Mouse (Mus musculus): ENCODE results near the gene Enpp1. TPM values are rescaled to one million over a fixed set of nuclear protein-coding genes. Genes with fewer than 3 reads are reported as not detected.
A peak's percentile ranks its signal among the peaks of the same experiment; 100 is the strongest.
"Not testable (repeated sequence)": the region's sequence is repeated elsewhere in the genome, so short reads cannot be mapped to it uniquely, and the experiment has no call there.

Enpp1 gene
- polyA plus RNA-seq, 1 experiment from 2014 or later = 9.6 TPM

DNA sequence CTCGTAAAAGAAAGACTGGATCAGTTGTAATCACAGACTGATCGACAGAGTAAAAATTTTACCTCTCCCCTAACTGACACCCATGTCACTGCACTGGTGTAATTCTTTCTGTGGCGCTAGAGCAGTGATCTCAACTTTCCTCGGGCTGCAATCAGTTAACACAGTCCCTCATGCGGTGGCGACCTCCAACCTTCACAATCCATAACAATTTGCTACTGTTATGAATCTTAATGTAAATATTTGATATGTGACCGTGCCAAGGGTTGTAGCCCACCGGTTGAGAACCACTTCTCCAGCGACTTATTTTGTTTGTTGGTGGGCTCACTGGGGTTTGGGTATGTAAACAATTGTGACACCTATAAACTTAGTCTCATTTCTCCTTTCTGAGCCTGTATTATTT is 83.5 kb downstream of the Enpp1 start:
- Histone ChIP-seq H3K4me3 (ENCODE audit: low read depth, low read length) (no peak overlapping the region), H3K4me1 (replicated peaks; ENCODE audit: control insufficient read depth, insufficient read depth, low read length) (no peaks in the 10 kb centered on the region), H3K9ac (ENCODE audit: low read length) (no peak overlapping the region), H3K27ac (ENCODE audit: low read depth) (peak overlapping the region; percentile 58), H3K27me3 (replicated peaks; ENCODE audit: control insufficient read depth, insufficient read depth, low read length) (no peaks in the 10 kb centered on the region), H3K36me3 (ENCODE audit: control insufficient read depth, insufficient read depth, low read length) (no peaks in the 10 kb centered on the region), H3K4me2 (ENCODE audit: low read length) (peak overlapping the region; percentile 7; the same call in 1 of the 2 replicates), H3K9me3 (ENCODE audit: control insufficient read depth, low read length) (no peaks in the 10 kb centered on the region)
- WGBS = 29% methylated on average over 9 of the region's 9 CpGs
- ATAC-seq (replicated peaks; ENCODE audit: low FRiP score, low TSS enrichment, low read depth) (no peak; the same call in 1 of the 2 replicates), DNase-seq (ENCODE audit: low spot score) (no peak)

DNA sequence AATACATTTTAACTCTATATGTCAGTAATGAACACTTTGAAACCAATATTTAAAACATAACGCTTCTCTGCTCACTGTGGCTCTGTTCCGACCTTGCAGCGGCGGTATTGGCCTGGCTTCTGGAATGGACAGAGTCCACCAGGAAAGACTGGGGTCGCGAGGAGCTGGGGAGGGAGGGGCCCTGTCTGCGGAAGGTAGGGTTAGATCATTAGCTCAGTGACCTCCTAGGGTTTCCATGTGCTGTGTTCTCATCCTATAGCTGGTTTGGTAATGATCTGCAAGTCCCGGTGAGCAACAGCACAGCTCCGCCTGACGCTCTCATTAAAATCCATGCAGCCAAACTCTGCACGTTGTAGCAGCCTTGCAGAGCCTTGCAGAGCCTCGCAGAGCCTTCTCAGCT is 84.7 kb downstream of the Enpp1 start:
- no peaks in the 10 kb centered on the region for H3K4me1 ChIP-seq (replicated peaks; ENCODE audit: control insufficient read depth, insufficient read depth, low read length)
- H3K27ac ChIP-seq (ENCODE audit: low read depth) = no peak overlapping the region
- ATAC-seq (replicated peaks; ENCODE audit: low FRiP score, low TSS enrichment, low read depth) (no peak), DNase-seq (ENCODE audit: low spot score) (no peak)
- no peaks in the 10 kb centered on the region for H3K36me3 ChIP-seq (ENCODE audit: control insufficient read depth, insufficient read depth, low read length)
- no peak overlapping the region for H3K4me3 ChIP-seq (ENCODE audit: low read depth, low read length)
- no peaks in the 10 kb centered on the region for H3K27me3 ChIP-seq (replicated peaks; ENCODE audit: control insufficient read depth, insufficient read depth, low read length)
- H3K9me3 ChIP-seq (ENCODE audit: control insufficient read depth, low read length) = no peaks in the 10 kb centered on the region
- no peak overlapping the region for H3K9ac ChIP-seq (ENCODE audit: low read length)
- 71% methylated on average over 12 of the region's 12 CpGs for WGBS
- no peak overlapping the region for H3K4me2 ChIP-seq (ENCODE audit: low read length)

DNA sequence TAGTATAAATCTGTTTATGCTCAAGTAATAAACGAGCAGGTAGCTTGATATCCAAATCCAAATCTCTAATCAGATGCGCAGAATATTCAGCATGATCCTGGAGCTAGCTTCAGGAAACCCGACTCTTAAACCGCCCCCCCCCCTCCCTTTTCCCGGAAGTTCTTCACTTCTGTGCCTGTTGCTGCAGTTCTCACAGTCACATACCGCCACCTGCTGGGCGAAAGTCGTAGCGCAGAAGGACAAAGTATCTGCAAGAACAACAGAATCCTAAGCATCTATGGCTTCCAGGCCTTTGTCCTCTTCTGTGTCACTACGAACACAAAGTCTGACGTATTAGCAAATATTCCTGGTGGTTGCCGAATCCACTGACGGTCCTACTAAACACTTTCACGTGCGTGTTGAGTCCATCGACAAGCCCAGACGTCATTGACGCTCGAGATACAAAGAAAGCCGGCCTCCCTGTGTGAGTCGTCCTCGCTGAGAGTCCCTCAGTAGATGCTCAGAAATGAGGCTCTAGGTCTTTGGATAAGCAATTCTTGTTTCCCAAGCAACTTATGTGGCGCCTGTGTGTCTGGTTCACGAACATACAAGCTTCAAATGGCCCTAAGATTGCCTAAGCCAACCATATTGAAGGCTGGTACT is 86.8 kb downstream of the Enpp1 start:
- Histone ChIP-seq H3K36me3 (ENCODE audit: control insufficient read depth, insufficient read depth, low read length) (no peaks in the 10 kb centered on the region), H3K9me3 (ENCODE audit: control insufficient read depth, low read length) (no peaks in the 10 kb centered on the region), H3K27me3 (replicated peaks; ENCODE audit: control insufficient read depth, insufficient read depth, low read length) (no peaks in the 10 kb centered on the region), H3K4me3 (ENCODE audit: low read depth, low read length) (no peak overlapping the region), H3K4me2 (ENCODE audit: low read length) (peak overlapping the region; percentile 20; the same call in 1 of the 2 replicates), H3K9ac (ENCODE audit: low read length) (no peak overlapping the region), H3K27ac (ENCODE audit: low read depth) (no peak overlapping the region), H3K4me1 (replicated peaks; ENCODE audit: control insufficient read depth, insufficient read depth, low read length) (no peaks in the 10 kb centered on the region)
- ATAC-seq (replicated peaks; ENCODE audit: low FRiP score, low TSS enrichment, low read depth) = no peak
- peak; percentile 99 for DNase-seq (ENCODE audit: low spot score)
- 37% methylated on average over 24 of the region's 24 CpGs for WGBS

DNA sequence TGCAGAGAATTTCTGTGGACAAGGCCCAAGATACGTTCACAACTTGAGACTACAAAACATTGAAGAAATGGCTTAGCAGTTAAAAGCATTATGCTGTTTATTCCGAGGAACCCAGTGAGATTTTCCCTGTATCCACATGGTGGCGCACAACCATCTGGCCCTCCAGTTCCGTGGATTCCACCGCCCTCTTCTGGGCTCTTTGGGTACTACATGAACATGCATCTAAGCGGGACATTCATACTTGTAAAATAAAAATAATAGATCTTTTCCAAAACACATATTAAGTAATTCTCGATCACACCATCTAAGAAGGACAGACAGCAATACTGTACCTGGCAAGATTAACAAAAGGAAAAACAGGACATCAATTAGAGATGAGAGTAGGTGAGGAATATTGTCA is 89.4 kb downstream of the Enpp1 start:
- no peak overlapping the region for H3K9ac ChIP-seq (ENCODE audit: low read length)
- WGBS = 38% methylated on average over 7 of the region's 7 CpGs

DNA sequence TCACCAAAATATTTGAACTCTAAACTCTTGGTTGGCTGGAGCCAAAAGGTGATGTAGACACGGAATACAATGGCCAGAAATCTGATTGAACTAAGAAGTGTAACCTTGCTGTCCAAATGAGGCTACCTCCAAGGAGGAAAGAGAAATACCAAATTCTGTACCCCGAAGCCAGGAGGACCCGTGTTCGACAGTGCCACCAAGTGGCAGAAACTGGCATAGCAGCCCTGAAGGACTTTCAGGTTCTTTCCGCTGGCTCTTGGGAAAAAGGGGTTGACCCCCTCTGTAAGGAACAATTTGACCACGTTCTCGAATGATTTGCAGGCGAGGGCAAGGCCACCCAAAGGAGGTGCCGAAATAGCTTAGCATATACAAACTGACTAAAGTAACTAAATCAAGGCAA is 90.4 kb downstream of the Enpp1 start:
- Histone ChIP-seq H3K4me1 (replicated peaks; ENCODE audit: control insufficient read depth, insufficient read depth, low read length) (no peaks in the 10 kb centered on the region), H3K4me2 (ENCODE audit: low read length) (no peak overlapping the region), H3K9ac (ENCODE audit: low read length) (no peak overlapping the region), H3K27me3 (replicated peaks; ENCODE audit: control insufficient read depth, insufficient read depth, low read length) (no peaks in the 10 kb centered on the region), H3K27ac (ENCODE audit: low read depth) (no peak overlapping the region), H3K4me3 (ENCODE audit: low read depth, low read length) (no peak overlapping the region), H3K36me3 (ENCODE audit: control insufficient read depth, insufficient read depth, low read length) (no peaks in the 10 kb centered on the region), H3K9me3 (ENCODE audit: control insufficient read depth, low read length) (no peaks in the 10 kb centered on the region)
- WGBS = 41% methylated on average over 9 of the region's 9 CpGs
- DNase-seq (ENCODE audit: low spot score) (peak; percentile 88), ATAC-seq (replicated peaks; ENCODE audit: low FRiP score, low TSS enrichment, low read depth) (no peak)

More for the DNA sequence above, 89.4 kb downstream of the Enpp1 start:
- no peaks in the 10 kb centered on the region for H3K36me3 ChIP-seq (ENCODE audit: control insufficient read depth, insufficient read depth, low read length)
- no peaks in the 10 kb centered on the region for H3K9me3 ChIP-seq (ENCODE audit: control insufficient read depth, low read length)
- H3K4me3 ChIP-seq (ENCODE audit: low read depth, low read length) = no peak overlapping the region
- H3K27me3 ChIP-seq (replicated peaks; ENCODE audit: control insufficient read depth, insufficient read depth, low read length) = no peaks in the 10 kb centered on the region
- DNase-seq (ENCODE audit: low spot score) = peak; percentile 84
- H3K27ac ChIP-seq (ENCODE audit: low read depth) = no peak overlapping the region
- no peak overlapping the region for H3K4me2 ChIP-seq (ENCODE audit: low read length)
- H3K4me1 ChIP-seq (replicated peaks; ENCODE audit: control insufficient read depth, insufficient read depth, low read length) = no peaks in the 10 kb centered on the region
- ATAC-seq (replicated peaks; ENCODE audit: low FRiP score, low TSS enrichment, low read depth) = no peak

DNA sequence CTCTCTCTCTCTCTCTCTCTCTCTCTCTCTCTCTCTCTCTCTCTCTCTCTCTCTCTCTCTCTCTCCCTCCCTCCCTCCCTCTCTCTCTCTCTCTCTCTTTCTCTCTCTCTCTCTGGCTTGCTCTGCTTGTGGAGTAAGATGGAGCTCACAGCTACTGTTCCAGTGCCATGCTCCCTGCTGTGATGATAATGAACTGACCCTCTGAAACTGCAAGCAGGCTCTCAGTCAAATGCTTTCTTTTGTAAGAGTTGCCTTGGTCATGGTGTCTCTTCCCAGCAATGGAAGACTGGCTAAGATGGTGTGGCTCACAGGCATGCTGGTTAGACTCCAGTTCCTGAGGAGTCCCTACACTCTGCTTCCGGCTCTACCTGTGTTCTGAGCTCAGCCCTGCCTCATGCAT is 95.4 kb downstream of the Enpp1 start:
- not testable (repeated sequence) for H3K4me2 ChIP-seq (ENCODE audit: low read length); H3K4me1 ChIP-seq (replicated peaks; ENCODE audit: control insufficient read depth, insufficient read depth, low read length); H3K9ac ChIP-seq (ENCODE audit: low read length); DNase-seq (ENCODE audit: low spot score); ATAC-seq (replicated peaks; ENCODE audit: low FRiP score, low TSS enrichment, low read depth); H3K36me3 ChIP-seq (ENCODE audit: control insufficient read depth, insufficient read depth, low read length); H3K4me3 ChIP-seq (ENCODE audit: low read depth, low read length); H3K27me3 ChIP-seq (replicated peaks; ENCODE audit: control insufficient read depth, insufficient read depth, low read length); H3K27ac ChIP-seq (ENCODE audit: low read depth); H3K9me3 ChIP-seq (ENCODE audit: control insufficient read depth, low read length)
- 100% methylated on average over 1 of the region's 1 CpGs for WGBS

DNA sequence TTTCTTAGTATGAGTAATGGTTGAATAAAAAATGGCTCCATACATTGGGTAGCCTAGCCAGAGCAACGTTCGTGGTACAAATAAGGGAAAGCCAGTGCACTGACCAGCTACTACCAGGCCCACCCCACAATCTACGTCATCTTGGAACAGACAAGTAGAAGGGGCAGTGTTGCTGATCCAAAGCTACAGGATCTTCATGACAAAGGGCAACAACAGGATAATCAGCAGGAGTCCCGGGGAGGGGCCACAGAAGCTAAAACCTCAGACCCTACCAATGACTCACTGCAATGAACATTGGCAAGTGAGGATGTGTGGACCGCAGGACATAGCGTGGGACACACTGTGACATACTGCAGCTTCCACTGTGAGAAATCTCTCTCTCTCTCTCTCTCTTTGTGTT is 96.2 kb downstream of the Enpp1 start:
- H3K9me3 ChIP-seq (ENCODE audit: control insufficient read depth, low read length) = no peaks in the 10 kb centered on the region
- no peaks in the 10 kb centered on the region for H3K36me3 ChIP-seq (ENCODE audit: control insufficient read depth, insufficient read depth, low read length)
- H3K4me1 ChIP-seq (replicated peaks; ENCODE audit: control insufficient read depth, insufficient read depth, low read length) = no peaks in the 10 kb centered on the region
- no peak overlapping the region for H3K4me3 ChIP-seq (ENCODE audit: low read depth, low read length)
- WGBS = 87% methylated on average over 6 of the region's 6 CpGs
- H3K27ac ChIP-seq (ENCODE audit: low read depth) = no peak overlapping the region
- ATAC-seq (replicated peaks; ENCODE audit: low FRiP score, low TSS enrichment, low read depth) (no peak), DNase-seq (ENCODE audit: low spot score) (no peak)
- no peaks in the 10 kb centered on the region for H3K27me3 ChIP-seq (replicated peaks; ENCODE audit: control insufficient read depth, insufficient read depth, low read length)
- H3K4me2 ChIP-seq (ENCODE audit: low read length) = no peak overlapping the region
- H3K9ac ChIP-seq (ENCODE audit: low read length) = no peak overlapping the region

DNA sequence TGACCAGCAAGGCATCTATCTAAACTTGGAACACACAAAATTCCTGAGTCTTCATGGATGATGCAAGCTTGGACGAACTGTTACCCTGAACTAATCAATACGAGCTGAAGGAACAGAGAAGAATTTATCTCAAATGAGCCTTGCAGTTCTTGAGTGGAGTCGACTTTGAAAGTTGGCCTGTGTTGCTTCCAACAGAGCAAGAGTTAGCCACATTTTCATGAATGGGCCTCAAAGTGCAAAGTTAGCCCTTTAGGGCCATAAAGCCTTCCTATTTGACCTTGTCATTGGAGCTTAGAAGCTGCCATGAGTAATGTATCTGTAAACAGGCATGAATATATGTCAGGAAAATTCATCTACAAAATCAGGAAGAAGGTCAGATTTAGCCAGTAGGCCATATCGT is 97.2 kb downstream of the Enpp1 start:
- no peak overlapping the region for H3K4me3 ChIP-seq (ENCODE audit: low read depth, low read length)
- DNase-seq (ENCODE audit: low spot score) (no peak), ATAC-seq (replicated peaks; ENCODE audit: low FRiP score, low TSS enrichment, low read depth) (no peak)
- H3K27me3 ChIP-seq (replicated peaks; ENCODE audit: control insufficient read depth, insufficient read depth, low read length) = no peaks in the 10 kb centered on the region
- WGBS = 85% methylated on average over 4 of the region's 4 CpGs
- no peak overlapping the region for H3K9ac ChIP-seq (ENCODE audit: low read length)
- no peak overlapping the region for H3K27ac ChIP-seq (ENCODE audit: low read depth)
- no peaks in the 10 kb centered on the region for H3K9me3 ChIP-seq (ENCODE audit: control insufficient read depth, low read length)
- H3K36me3 ChIP-seq (ENCODE audit: control insufficient read depth, insufficient read depth, low read length) = no peaks in the 10 kb centered on the region
- H3K4me1 ChIP-seq (replicated peaks; ENCODE audit: control insufficient read depth, insufficient read depth, low read length) = no peaks in the 10 kb centered on the region
- H3K4me2 ChIP-seq (ENCODE audit: low read length) = no peak overlapping the region

DNA sequence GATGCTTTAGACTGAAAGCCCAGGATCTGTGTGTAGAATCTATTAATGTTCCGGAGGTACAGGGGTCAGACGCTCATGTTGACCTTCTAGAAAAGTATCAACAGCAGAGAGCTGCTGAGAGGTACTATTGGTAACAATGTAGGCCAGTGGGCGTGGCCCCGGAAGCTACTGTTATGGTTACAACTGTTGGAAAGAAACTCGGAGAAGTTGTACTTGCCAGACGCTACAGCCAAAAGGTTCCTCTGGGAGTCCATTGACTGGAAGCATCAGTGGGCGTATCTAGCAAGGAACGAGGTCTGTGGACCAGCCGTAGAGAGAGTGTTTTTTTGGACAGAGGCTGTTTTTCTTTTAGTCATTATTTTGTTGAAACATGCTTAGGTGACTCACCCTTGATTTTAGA is 102.2 kb downstream of the Enpp1 start:
- WGBS = 82% methylated on average over 9 of the region's 9 CpGs
- Histone ChIP-seq H3K36me3 (ENCODE audit: control insufficient read depth, insufficient read depth, low read length) (no peaks in the 10 kb centered on the region), H3K9ac (ENCODE audit: low read length) (no peak overlapping the region), H3K27ac (ENCODE audit: low read depth) (no peak overlapping the region), H3K4me3 (ENCODE audit: low read depth, low read length) (no peak overlapping the region), H3K4me1 (replicated peaks; ENCODE audit: control insufficient read depth, insufficient read depth, low read length) (no peaks in the 10 kb centered on the region), H3K9me3 (ENCODE audit: control insufficient read depth, low read length) (no peaks in the 10 kb centered on the region), H3K4me2 (ENCODE audit: low read length) (no peak overlapping the region), H3K27me3 (replicated peaks; ENCODE audit: control insufficient read depth, insufficient read depth, low read length) (no peaks in the 10 kb centered on the region)
- DNase-seq (ENCODE audit: low spot score) (no peak), ATAC-seq (replicated peaks; ENCODE audit: low FRiP score, low TSS enrichment, low read depth) (no peak)

Data from intestine, embryonic 14.5 days (tissue).